Mouse (Mus musculus) liver, embryonic 14.5 days (tissue): ENCODE measurements around the gene Ust. TPM values are rescaled to one million over a fixed set of nuclear protein-coding genes. Genes with fewer than 3 reads are reported as not detected.
A peak's percentile ranks its signal among the peaks of the same experiment; 100 is the strongest.

Source experiments
- ATAC-seq: fragments of 200-750 bp; cut with Nextera tagmentation; 2 replicates; pipeline ENCODE4 v1.8.0; 2017; ENCODE audit warnings: moderate number of reproducible peaks, mild to moderate bottlenecking, moderate library complexity; ENCODE audit not compliant: insufficient read depth
- DNase-seq, 3 experiments: peaks; one replicate each; pipeline ENCODE4 v3.0.0-alpha.2; 2012 to 2013; ENCODE audit warnings: low read depth in 3 of 3, low spot score in 3 of 3
- H3K27ac ChIP-seq: fragments of 300-500 bp; sonication (generic); 2 replicates; pipeline ENCODE4 v1.5.1; 2014; ENCODE audit warnings: moderate library complexity, mild to moderate bottlenecking, control low read depth, inconsistent platforms
- H3K27me3 ChIP-seq: fragments of 300-500 bp; sonication (generic); 2 replicates; pipeline ENCODE4 v1.6.1; 2014; ENCODE audit warnings: mild to moderate bottlenecking, low read length, moderate library complexity; ENCODE audit not compliant: control insufficient read depth, insufficient read depth
- H3K36me3 ChIP-seq: fragments of 300-500 bp; sonication (generic); replicated peaks from 2 replicates; pipeline ENCODE4 v1.6.1; 2014; ENCODE audit warnings: low read depth; ENCODE audit not compliant: control insufficient read depth, insufficient read depth
- H3K4me1 ChIP-seq, 2 experiments: fragments of 200-500 bp in 1 of 2; fragments of 300-500 bp in 1 of 2; sonication (generic) in 1 of 2; replicated peaks; 2 replicates each; pipeline ENCODE4 v1.6.1; 2012 to 2014; ENCODE audit warnings: antibody characterized with exemption in 1 of 2, inconsistent platforms in 1 of 2, low read length in 1 of 2; ENCODE audit not compliant: control insufficient read depth in 2 of 2, insufficient read depth in 2 of 2
- H3K4me2 ChIP-seq: fragments of 300-500 bp; sonication (generic); 2 replicates; pipeline ENCODE4 v1.6.1; 2014; ENCODE audit warnings: low read depth, mild to moderate bottlenecking, control low read depth, moderate library complexity
- H3K4me3 ChIP-seq, 2 experiments: fragments of 200-500 bp in 1 of 2; fragments of 300-500 bp in 1 of 2; sonication (generic) in 1 of 2; 2 replicates each; pipeline ENCODE4 v1.5.1; 2012 to 2014; ENCODE audit warnings: low read depth in 2 of 2, low read length in 2 of 2, mild to moderate bottlenecking in 2 of 2, control low read depth in 1 of 2, inconsistent platforms in 1 of 2, moderate library complexity in 1 of 2; ENCODE audit not compliant: insufficient read depth in 1 of 2
- H3K9ac ChIP-seq: fragments of 300-500 bp; sonication (generic); replicated peaks from 2 replicates; pipeline ENCODE4 v1.6.1; 2014; ENCODE audit warnings: mild to moderate bottlenecking, control low read depth, moderate library complexity
- H3K9me3 ChIP-seq: fragments of 300-500 bp; sonication (generic); 2 replicates; pipeline ENCODE4 v1.6.1; 2016; ENCODE audit warnings: low read length, mixed read lengths; ENCODE audit not compliant: control insufficient read depth
- CTCF ChIP-seq: IDR thresholded peaks from 2 replicates; pipeline ENCODE4 v1.5.1; 2016; ENCODE audit warnings: antibody characterized with exemption, low read depth, control low read depth
- EP300 ChIP-seq: IDR thresholded peaks from 2 replicates; pipeline ENCODE4 v1.6.1; 2016; ENCODE audit warnings: antibody characterized with exemption, low read depth
- WGBS: fragments of 180-500 bp; shearing (Covaris S2); extraction: QIAGEN DNeasy Blood & Tissue Kit; methylation state at CpG from one replicate; pipeline ENCODE4 v1.1.7; 2014; ENCODE audit not compliant: insufficient replicate concordance; 5-methylcytosine and 5-hydroxymethylcytosine counted together
- polyA plus RNA-seq, 2 experiments: library from polyadenylated mRNA; depleted of rRNA in 1 of 2; stranded (reverse) in 1 of 2; unstranded in 1 of 2; fragments of >200 nt; fragmentation: Nextera tagmentation in 1 of 2; extraction: Ambion mirVana in 1 of 2; gene quantifications; 2 replicates each; pipeline versions ENCODE4 v1.2.1 to v1.2.3; 2012 to 2014

The Ust gene
- polyA plus RNA-seq, 2 experiments = 0.30 to 0.42 TPM

GRCm38 (mm10) chr10:8541514-8541913 lies 22.9 kb upstream of the Ust start:
- H3K27me3 ChIP-seq = no peaks in the 10 kb centered on the region
- TF ChIP-seq CTCF (no peak), EP300 (no peak)
- no peaks in the 10 kb centered on the region for H3K36me3 ChIP-seq
- DNase-seq (no peak), ATAC-seq (no peak)
- no peak overlapping the region for H3K9ac ChIP-seq
- 21% methylated on average over 1 of the region's 1 CpGs for WGBS
- H3K27ac ChIP-seq = no peak overlapping the region
- H3K4me3 ChIP-seq = no peak overlapping the region
- no peak overlapping the region for H3K4me2 ChIP-seq
- no peaks in the 10 kb centered on the region for H3K9me3 ChIP-seq
- no peaks in the 10 kb centered on the region for H3K4me1 ChIP-seq

GRCm38 (mm10) chr10:8535445-8535844 lies 16.8 kb upstream of the Ust start:
- TF ChIP-seq EP300 (no peak), CTCF (no peak)
- 27% methylated on average over 3 of the region's 3 CpGs for WGBS
- no peak for DNase-seq
- no peaks in the 10 kb centered on the region for H3K9me3 ChIP-seq
- H3K27ac ChIP-seq = no peak overlapping the region
- no peak overlapping the region for H3K4me3 ChIP-seq
- no peaks in the 10 kb centered on the region for H3K27me3 ChIP-seq
- no peak overlapping the region for H3K9ac ChIP-seq
- no peaks in the 10 kb centered on the region for H3K4me1 ChIP-seq
- no peak overlapping the region for H3K4me2 ChIP-seq
- ATAC-seq = no peak
- no peaks in the 10 kb centered on the region for H3K36me3 ChIP-seq

DNA sequence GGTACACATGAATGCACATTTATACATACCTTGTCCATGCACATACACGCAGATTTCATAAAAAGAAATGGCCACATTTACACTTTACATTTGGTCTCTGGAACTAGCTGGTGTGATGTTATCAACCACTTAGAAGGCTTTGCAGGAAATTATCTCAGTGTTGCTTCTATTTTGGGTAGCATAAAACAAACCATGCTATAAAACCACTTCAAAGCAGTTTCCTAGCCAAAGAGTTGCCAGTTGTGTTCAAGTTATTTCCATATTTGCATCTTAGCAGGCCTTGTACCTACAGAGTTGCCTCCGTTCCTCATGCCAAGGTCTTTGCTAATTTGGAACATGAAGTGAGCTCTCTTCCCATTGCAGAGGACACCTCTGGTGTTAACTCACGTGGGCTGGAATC lies 13.0 kb upstream of the Ust start:
- ATAC-seq (no peak), DNase-seq (no peak)
- 62% methylated on average over 3 of the region's 3 CpGs for WGBS
- TF ChIP-seq CTCF = no peak
- no peak for TF ChIP-seq EP300
- no peaks in the 10 kb centered on the region for H3K27me3 ChIP-seq
- H3K27ac ChIP-seq = no peak overlapping the region
- no peaks in the 10 kb centered on the region for H3K9me3 ChIP-seq
- H3K4me2 ChIP-seq = no peak overlapping the region
- H3K9ac ChIP-seq = no peak overlapping the region
- no peaks in the 10 kb centered on the region for H3K36me3 ChIP-seq
- H3K4me1 ChIP-seq = no peaks in the 10 kb centered on the region
- H3K4me3 ChIP-seq = no peak overlapping the region

DNA sequence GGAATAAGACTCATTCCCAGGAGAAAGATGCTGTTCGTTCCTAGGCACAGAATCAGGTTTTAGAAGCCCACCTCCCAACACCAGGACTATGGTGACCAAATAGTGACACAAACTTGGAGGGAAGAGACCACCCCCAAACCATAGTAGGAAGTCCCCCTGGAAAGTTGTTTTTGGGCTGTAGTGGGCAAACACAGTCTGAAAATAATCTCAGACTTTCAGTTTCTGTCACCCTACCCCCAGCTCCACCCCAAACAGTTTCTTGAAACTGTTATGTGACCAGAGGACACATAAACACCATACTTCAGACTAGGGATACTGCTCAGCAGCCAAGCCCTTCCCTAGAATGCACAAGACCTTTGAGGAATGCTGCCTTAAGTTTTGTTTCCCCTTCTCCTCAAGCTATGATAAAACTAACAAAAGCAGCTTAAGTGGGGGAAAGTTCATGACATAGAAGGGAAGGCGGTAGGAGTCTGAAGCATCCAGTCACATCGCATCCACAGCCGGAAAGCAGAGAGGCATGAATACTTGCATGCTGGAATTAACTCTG lies 12.0 kb upstream of the Ust start:
- H3K4me1 ChIP-seq = no peaks in the 10 kb centered on the region
- H3K9ac ChIP-seq = no peak overlapping the region
- H3K27ac ChIP-seq = no peak overlapping the region
- H3K36me3 ChIP-seq = no peaks in the 10 kb centered on the region
- H3K27me3 ChIP-seq = no peaks in the 10 kb centered on the region
- H3K9me3 ChIP-seq = no peaks in the 10 kb centered on the region
- DNase-seq = no peak
- TF ChIP-seq CTCF = no peak
- TF ChIP-seq EP300 = no peak
- no peak overlapping the region for H3K4me2 ChIP-seq
- H3K4me3 ChIP-seq = no peak overlapping the region
- WGBS = 76% methylated on average over 4 of the region's 4 CpGs
- no peak for ATAC-seq

- ATAC-seq = no peak
- 27% methylated on average over 7 of the region's 7 CpGs for WGBS
- Histone ChIP-seq H3K9me3 (no peaks in the 10 kb centered on the region), H3K36me3 (no peaks in the 10 kb centered on the region), H3K27me3 (no peaks in the 10 kb centered on the region), H3K9ac (no peak overlapping the region), H3K4me1 (no peaks in the 10 kb centered on the region), H3K4me2 (no peak overlapping the region), H3K27ac (no peak overlapping the region), H3K4me3 (no peak overlapping the region)
- TF ChIP-seq CTCF (peak; percentile 29), EP300 (no peak)
- DNase-seq = no peak
Observed at GRCm38 (mm10) chr10:8529173-8529572, 10.5 kb upstream of the Ust start.
